Mouse (Mus musculus) retina, postnatal 1 day (tissue): ENCODE data around the gene Ctcf.

Source experiments
- DNase-seq: peaks from one replicate; pipeline ENCODE4 v3.0.0-alpha.2; 2012

Ctcf gene

DNA sequence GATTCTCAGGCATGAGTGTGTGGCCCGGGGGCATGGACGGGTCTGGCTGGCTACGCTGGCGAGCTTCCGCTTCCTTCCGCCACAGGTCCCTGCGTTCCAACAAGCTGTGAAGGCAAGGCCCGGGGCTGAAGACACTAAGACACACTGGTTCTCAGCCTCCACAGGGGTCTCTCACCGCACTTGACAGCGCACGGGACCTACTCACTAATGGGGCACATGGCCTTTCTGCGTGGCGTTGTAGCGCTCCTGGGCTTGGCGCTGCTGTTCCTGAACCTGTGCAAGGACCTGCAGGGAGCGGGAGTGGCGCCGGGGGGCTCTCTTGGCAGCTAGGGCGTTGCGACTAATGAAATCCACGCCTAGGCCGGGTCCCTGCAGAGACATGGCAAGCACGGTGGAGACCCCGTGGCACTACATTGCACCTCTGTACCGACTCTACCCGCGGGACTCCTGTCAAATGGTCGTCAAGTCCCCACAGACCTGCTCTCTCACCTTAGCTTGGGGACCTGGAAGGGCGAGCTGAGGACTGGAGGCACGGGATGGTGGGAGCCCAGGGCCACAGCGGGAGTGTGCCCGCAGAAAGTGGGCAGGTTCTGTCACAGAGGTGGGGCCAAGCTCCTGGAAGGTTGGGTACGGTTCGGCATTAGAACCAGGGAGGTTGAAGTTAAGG is 67.9 kb downstream of the Ctcf start:
- DNase-seq = peak; percentile 27

DNA sequence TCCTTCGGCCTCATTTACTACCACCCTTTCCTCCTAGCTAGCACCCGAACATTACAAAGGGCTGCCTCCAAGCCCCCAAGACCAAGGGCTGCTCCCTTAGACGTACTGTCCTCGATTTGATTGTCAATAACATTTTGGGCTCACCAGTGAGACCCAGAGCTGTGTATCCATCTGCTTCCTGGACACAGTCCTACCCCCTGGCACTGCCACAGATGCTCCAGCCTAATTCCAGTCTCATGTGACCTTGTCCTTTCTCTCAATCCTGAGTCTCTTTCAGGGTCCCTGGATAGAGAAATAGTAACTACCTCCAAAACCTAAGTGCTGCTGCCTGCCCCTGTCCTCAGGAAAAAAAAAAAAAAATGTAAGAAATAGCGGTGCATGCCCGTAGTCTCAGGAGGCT is 68.6 kb downstream of the Ctcf start:
- DNase-seq = no peak

DNA sequence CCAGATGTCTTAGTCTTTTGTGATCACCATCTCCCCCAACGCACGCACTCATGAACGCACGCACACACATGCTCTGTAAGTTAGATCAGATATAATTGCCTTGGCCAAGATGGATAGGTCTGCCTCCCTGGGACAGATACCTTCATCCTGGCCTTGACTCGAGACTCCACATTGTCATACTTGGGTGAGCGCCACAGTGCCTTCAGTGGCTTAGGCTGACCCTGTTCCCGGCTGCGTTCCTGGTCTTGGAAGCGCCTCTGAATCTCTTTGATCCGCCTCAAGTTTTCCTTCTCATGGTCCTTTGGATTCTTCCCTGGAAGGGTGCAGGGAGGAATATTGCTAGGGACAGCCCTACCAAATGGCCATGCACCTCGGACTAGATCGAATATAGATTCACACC is 70.1 kb downstream of the Ctcf start:
- DNase-seq = no peak

GRCm38 (mm10) chr8:105707498-105708403 is 71.4 kb downstream of the Ctcf start, which contains the start of the genes 4933405L10Rik and Enkd1:
4933405L10Rik (plus strand) TSS chr8:105707655.
Enkd1 (minus strand) TSS chr8:105708210.
- peak; percentile 97 for DNase-seq

DNA sequence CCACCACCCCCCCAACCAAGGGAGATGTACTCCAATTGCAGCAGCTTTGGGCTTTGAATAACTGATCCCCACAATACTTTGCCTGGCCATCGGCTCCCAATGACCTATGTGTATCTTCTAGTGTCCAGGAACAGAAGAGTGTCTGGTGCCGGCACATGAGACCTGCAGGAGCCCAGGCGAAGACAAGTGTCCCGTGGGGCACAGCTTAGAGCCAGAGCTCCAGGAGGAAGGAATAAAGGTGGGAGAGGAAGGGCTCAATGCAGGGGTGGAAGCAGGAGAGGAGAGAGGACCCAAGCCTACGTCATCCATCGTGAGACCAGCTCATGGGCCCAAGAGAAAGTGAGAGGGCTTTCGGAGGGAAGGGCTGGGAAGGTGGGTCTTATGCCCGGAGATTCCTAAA is 72.3 kb downstream of the Ctcf start:
- DNase-seq = no peak

DNA sequence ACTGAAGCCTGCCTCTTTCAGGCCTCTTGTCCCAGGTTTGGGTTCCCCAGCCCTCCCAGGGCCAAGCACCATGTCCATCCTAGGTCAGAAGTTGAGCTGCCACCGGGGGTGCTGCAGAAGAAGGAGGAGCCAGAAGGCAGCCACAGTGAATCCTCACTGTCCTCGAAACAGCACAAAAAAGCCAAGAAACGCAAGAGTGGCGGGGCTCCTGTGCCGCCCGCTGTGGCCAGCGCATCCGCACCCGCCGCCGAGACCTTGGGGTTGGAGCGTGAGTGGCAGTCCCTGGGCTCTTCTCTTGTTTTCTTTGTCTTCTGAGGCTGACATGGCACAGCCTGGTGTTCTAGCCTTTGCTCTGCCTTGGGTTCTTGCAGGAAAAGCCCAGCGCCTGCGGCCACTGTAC is 72.9 kb downstream of the Ctcf start:
- no peak for DNase-seq

DNA sequence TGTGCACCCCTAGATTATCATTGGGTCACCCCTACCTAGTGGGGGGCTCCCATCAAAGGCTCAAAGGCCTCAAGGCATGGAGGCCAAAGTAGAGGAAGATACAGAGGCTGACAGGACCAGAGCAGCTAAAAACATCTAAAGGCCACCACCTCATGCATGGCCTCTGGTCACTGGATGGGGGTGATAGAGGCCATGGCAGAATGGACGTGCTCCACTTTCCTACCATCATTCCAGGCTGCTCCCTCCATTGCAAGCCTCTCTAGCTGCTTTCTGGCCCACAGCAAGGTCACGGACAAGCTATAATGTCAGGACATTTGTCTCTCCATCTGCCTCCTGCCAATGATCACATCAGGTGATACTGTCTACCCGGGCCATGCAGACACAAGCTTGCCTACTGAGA is 75.9 kb downstream of the Ctcf start:
- no peak for DNase-seq

DNA sequence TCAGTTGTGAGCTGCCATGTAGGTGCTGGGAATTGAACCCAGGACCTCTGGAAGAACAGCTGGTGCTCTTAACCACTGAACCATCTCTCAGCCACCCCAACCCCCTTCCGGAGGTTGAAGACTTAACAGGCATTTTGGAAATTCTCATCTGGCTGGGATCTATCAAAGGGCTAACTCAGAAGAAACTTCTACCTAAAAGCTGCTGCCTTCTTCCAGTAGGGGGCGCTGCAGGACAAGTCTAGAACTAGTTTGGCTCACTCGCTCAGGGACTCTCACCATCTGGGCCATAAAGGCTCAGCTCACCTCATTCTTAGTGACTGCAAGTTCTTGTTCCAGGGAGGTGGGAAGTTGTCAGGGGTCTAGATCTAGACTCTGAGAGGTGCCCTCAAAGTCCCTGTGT is 77.8 kb downstream of the Ctcf start:
- DNase-seq = peak; percentile 92

GRCm38 (mm10) chr8:105715042-105715441 is 78.7 kb downstream of the Ctcf start:
- DNase-seq = no peak

- DNase-seq = no peak
These were observed 80.1 kb downstream of the Ctcf start for GRCm38 (mm10) chr8:105716302-105716945.

GRCm38 (mm10) chr8:105719637-105720036 is 83.3 kb downstream of the Ctcf start:
- no peak for DNase-seq

DNA sequence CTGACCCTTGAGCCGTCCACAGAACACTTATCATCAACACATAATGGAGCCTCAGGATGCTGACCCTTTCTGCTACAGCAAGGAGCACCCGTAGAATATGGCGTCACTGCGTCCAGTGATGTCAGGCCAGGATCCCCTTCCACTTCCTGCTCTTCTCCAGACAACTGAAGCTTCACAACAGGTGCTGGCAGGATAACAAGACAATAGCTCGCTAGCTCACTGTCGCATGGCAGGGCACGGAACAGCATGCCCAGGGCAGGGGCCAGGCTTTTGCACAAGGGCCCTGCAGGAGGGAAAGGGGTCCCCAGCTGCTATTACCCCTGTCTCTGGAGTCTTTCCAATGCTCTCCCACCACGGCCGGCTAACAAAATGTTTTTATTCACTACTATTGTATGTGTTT is 86.5 kb downstream of the Ctcf start:
- no peak for DNase-seq

DNA sequence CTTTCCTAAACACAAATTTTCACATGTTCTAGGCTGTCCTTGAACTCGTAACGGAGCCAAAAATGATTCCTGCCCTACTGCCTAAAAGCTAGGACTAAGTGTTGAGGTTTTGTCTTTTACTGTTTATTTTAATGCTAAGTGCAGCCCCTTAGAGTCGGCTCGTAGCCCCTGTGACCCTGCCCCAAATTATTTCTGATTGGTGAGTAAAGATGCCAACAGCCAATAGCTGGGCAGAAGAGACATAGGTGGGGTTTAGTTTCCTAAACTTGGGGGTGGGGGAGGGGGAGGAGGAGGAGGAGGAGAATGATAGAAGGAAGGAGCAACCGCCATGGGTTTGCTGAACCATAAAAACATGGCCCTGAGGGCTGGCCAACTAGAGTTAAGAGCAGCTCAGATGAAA is 89.4 kb downstream of the Ctcf start:
- DNase-seq = no peak

DNA sequence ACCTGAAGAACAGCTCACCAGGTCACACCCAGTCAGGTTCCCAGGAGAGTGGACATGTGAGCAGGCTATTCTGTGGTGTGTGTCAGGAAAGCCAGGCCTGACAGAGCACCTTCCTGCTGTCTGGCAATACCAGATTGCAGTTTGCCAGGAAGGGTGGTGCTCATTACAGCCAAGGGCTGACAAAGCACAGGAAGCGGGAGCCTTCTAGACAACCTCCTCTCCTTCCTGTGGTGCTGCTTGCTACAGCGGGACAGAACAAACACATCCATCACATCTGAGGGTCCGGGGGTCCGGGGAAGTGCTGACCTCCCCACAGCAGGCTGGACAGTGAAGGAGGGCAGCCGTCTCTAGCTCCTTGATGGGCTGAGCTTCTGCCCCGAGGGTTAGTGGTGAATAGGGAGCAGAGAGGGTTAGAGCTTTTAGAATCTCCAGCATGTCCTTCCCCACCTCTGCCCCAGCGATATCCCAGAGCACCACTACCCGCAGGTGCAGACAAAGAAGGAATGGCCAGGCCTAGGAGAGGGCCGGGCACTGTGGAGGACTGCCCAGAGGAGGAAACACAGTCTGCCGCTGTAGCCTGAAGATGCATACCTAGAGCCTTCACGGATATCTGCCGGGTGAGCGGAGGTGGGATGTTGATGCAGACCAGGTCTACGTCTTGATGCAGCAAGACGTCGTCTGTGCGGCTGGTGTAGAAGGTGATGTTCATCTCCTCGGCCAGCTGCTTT is 91.2 kb downstream of the Ctcf start:
- no peak for DNase-seq

DNA sequence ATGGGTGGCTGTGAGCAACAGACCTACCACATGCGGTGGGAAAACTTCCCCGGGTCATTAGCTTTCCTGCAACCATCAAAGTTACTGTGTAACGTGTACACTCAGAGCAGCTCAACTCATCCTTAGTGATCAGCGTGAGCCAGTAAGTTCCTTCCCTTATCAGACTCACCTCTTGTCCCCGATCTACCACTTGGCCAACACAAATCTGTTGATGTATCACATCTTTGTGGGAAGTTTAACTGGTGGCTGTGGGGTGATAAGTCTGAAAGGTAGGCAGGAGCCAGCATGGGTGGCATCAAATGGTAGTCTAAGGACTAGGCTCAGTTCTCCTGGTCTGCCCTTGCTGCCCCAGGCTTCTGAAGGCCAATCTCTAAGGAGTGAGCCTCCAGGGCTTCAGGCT is 95.8 kb downstream of the Ctcf start:
- no peak for DNase-seq
